Mouse (Mus musculus) megakaryocyte, embryonic 14.5 days (primary cell): Measurements from ENCODE around the gene Sipa1l2.

Experiments
- FLI1 ChIP-seq: IDR thresholded peaks from 2 replicates; pipeline ENCODE4 v1.6.1; 2012; ENCODE audit warnings: low read length, inconsistent platforms, mixed read lengths
- GATA1 ChIP-seq: IDR thresholded peaks from 3 replicates; pipeline ENCODE4 v1.6.1; 2012; ENCODE audit warnings: mixed read lengths, low read length, inconsistent platforms, borderline replicate concordance

DNA sequence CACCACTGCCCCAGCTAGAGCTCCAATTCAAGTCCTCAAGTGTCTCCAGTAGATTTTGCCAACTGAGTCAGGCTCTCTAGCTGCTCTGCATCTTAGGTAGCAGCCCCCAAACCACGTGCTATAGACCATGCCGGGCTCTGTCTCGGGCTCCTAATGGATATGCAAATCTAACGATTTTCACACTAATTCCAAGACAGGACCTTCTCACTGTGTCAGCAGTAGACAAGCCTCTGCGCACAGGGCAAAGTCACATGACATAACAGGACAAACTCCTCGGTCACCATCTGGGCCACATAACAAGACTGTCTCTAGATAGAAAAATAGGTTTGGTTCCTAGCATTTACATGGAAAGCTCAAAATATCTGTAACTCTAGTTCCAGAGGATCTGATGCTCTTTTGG is 40.6 kb downstream of the Sipa1l2 start:
- no peak for TF ChIP-seq FLI1
- no peak for TF ChIP-seq GATA1
